Mouse (Mus musculus): ENCODE measurements at regions not wholly inside any gene's neighbourhood (a gene's known extent, or its start where the extent isn't known, plus 50 kb on each side); places are given as distances from the start of the nearest gene placed in this dataset.

- TF ChIP-seq CTCF (IDR thresholded peaks at IDR 0.05; ENCODE audit: extremely low read depth, insufficient read depth, insufficient read length, insufficient replicate concordance) (no peak), POLR2A (IDR thresholded peaks at IDR 0.05; ENCODE audit: low read depth, low read length) (no peak)
Measured at GRCm38 (mm10) chr12:35758916-35759315, 166.5 kb upstream of the Agr3 start.

Data from spleen, adult 2 months (tissue).